Mouse (Mus musculus): ENCODE measurements around the gene Rspry1.

- TF ChIP-seq MYOG (IDR thresholded peaks at IDR 0.05; ENCODE audit: control insufficient read depth in 1 of 3, insufficient read depth in 1 of 3, insufficient read length in 2 of 3, low read depth in 2 of 3) (no peak), POLR2A (IDR thresholded peaks at IDR 0.05; ENCODE audit: insufficient read length, low read depth) (no peak), POLR2AphosphoS2 (IDR thresholded peaks at IDR 0.05; ENCODE audit: insufficient read length, low read depth) (no peak), E2F4 (IDR thresholded peaks at IDR 0.05; ENCODE audit: insufficient read depth) (no peak), SRF (IDR thresholded peaks at IDR 0.05; ENCODE audit: control insufficient read depth, insufficient read length, low read depth) (no peak), MYOD1 (IDR thresholded peaks at IDR 0.05; ENCODE audit: control insufficient read depth in 1 of 3, insufficient read length in 2 of 3, low read depth in 2 of 3) (no peak)
These were observed 102.9 kb downstream of the Rspry1 start for GRCm38 (mm10) chr8:94704669-94704984.

All from myocyte (in vitro differentiated cells).